Mouse (Mus musculus) MEL (cell line): ENCODE measurements around the gene Galntl6.

Source experiments
- CHD2 ChIP-seq: IDR thresholded peaks from 2 replicates; pipeline ENCODE4 v1.6.1; 2011; ENCODE audit warnings: low read length, improper control_type of control experiment
- CTCF ChIP-seq, 3 experiments: IDR thresholded peaks in 2 of 3; conservative IDR thresholded peaks in 1 of 3; 2 replicates each; pipeline ENCODE4 v1.5.1; 2011 to 2012; ENCODE audit warnings: low read length in 3 of 3, low read depth in 2 of 3, mild to moderate bottlenecking in 2 of 3, improper control_type of control experiment in 1 of 3, inconsistent platforms in 1 of 3, mixed read lengths in 1 of 3, moderate library complexity in 1 of 3; ENCODE audit not compliant: control insufficient read depth in 1 of 3, insufficient read depth in 1 of 3, poor library complexity in 1 of 3, severe bottlenecking in 1 of 3
- E2F4 ChIP-seq: IDR thresholded peaks from 2 replicates; pipeline ENCODE4 v1.6.1; 2011; ENCODE audit warnings: low read depth, low read length, improper control_type of control experiment, borderline replicate concordance
- EP300 ChIP-seq, 2 experiments: IDR thresholded peaks; 2 replicates each; pipeline ENCODE4 v1.6.1; 2011; ENCODE audit warnings: improper control_type of control experiment in 2 of 2, low read length in 2 of 2, low read depth in 1 of 2, mild to moderate bottlenecking in 1 of 2
- MAX ChIP-seq: IDR thresholded peaks from 2 replicates; pipeline ENCODE4 v1.6.1; 2011; ENCODE audit warnings: low read length, improper control_type of control experiment
- MEF2A ChIP-seq: IDR thresholded peaks from 2 replicates; pipeline ENCODE4 v1.6.1; 2014; ENCODE audit warnings: low read depth, mild to moderate bottlenecking, inconsistent platforms, low read length, improper control_type of control experiment; ENCODE audit not compliant: poor library complexity, insufficient replicate concordance, severe bottlenecking; ENCODE audit errors: extremely low read depth
- TAL1 ChIP-seq: IDR thresholded peaks from 2 replicates; pipeline ENCODE4 v1.6.1; 2012; ENCODE audit warnings: mild to moderate bottlenecking, inconsistent platforms, low read length, moderate library complexity, mixed read lengths
- ZC3H11A ChIP-seq: IDR thresholded peaks from 2 replicates; pipeline ENCODE4 v1.6.1; 2012; ENCODE audit warnings: low read depth, mild to moderate bottlenecking, inconsistent platforms, low read length, improper control_type of control experiment
- ZMIZ1 ChIP-seq: IDR thresholded peaks from 2 replicates; pipeline ENCODE4 v1.6.1; 2012; ENCODE audit warnings: low read depth, mild to moderate bottlenecking, inconsistent platforms, low read length, improper control_type of control experiment, moderate library complexity
- ZNF384 ChIP-seq: IDR thresholded peaks from 2 replicates; pipeline ENCODE4 v1.6.1; 2012; ENCODE audit warnings: low read depth, mild to moderate bottlenecking, inconsistent platforms, low read length, improper control_type of control experiment

GRCm38 (mm10) chr8:57879452-57879851 is 1033.0 kb downstream of the Galntl6 start:
- TF ChIP-seq CHD2: no peak
- no peak for TF ChIP-seq TAL1
- no peak for TF ChIP-seq MEF2A
- TF ChIP-seq CTCF (IDR thresholded peaks at IDR 0.05 in 2 of 3, conservative IDR thresholded peaks at IDR 0.05 in 1 of 3; ENCODE audit: control insufficient read depth in 1 of 3, insufficient read depth in 1 of 3, low read depth in 2 of 3, low read length in 3 of 3, poor library complexity in 1 of 3, severe bottlenecking in 1 of 3): no peak
- TF ChIP-seq ZMIZ1: no peak
- TF ChIP-seq EP300 (IDR thresholded peaks at IDR 0.05; ENCODE audit: low read depth in 1 of 2, low read length in 2 of 2): no peak
- TF ChIP-seq E2F4: no peak
- TF ChIP-seq ZC3H11A: no peak
- no peak for TF ChIP-seq ZNF384
- TF ChIP-seq MAX: no peak
